Mouse (Mus musculus) ES-CJ7 (cell line): Measurements from ENCODE around the gene Tor2a.

ENCODE experiments used
- DNase-seq: peaks from one replicate; pipeline ENCODE4 v3.0.0; 2011; ENCODE audit warnings: low read depth, low spot score

Tor2a gene

DNA sequence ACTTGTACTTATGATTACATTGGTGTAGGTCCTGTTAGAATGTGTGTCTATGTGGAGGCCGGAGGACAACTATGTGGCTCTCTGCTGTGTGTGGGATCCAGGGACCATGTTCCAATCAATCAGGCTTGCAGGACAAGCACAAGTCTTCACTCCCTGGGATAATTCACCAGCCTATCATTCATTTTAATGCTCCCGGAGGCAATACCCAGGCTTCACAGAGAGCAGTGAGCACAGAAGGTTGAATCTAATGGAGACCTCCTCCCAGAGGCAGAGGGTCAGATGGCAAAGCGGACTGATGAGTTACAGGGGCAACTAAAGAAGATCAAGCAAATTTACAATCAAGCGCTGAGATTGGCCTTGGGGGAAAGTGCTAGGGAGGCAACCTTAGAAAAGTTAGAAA is 27.5 kb upstream of the Tor2a start:
- no peak for DNase-seq

DNA sequence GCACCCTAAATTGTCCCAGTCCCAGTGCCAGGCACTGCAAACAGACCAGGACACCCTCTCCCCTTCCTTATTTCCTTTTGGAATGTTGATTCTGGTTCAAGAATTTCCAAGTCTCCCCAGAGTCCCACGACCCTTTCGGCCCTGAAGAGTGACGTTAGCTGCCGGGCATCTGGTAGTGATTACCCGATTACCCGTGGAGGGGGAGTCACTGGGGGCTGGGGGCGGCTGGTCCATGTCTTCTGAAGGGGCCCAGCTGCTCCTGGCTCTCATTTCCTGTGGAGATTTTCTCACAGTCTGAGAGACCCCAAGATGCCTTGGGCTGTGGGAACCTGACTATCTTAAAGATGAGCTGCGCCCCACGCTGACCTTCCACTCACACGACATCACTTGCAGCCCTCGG is 26.2 kb upstream of the Tor2a start:
- DNase-seq, result no peak

DNA sequence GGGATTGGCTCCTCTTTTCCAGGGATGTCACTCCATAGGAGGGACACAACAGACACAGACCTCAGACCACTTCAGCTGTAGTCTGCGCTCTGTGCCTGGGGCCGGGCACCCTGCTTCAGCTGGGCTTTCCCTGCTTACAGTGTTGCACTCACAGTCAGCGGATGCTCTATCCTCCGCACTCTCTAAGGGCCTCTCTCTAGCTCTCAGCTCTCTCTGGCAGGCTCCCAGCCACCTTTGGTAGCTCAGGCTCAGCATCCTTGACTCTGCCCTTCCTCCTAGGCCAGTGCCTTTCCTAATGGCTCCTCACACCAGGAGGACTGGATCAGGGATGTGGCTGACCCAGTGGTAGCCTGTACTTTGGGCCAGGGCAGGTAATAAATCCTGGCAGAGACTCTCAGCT is 25.1 kb upstream of the Tor2a start:
- no peak for DNase-seq

DNA sequence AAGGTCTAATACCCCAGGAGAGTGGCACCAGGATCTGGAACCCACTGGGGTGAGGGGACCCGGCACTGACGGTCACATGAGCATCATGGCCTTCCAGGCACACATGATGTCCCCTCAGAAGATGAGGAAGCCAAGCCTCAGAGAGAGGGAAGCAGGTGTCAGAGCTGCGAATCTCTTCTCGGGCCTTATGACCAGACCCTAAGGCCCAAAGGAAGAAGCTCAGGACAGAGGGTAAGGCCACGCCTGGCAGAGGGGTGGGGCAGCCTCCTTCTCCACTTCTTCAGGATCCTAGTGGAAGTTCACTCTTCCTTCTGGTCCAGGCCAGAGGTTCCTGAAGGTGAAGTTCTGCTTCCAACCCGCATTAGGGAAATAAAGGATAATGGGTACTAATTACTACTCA is 24.3 kb upstream of the Tor2a start:
- DNase-seq, result no peak

- peak; percentile 28 for DNase-seq
These were observed 22.6 kb upstream of the Tor2a start for GRCm38 (mm10) chr2:32734480-32734879.

GRCm38 (mm10) chr2:32734933-32735332 is 22.1 kb upstream of the Tor2a start:
- DNase-seq, result no peak

- no peak for DNase-seq
These were observed 20.7 kb upstream of the Tor2a start for GRCm38 (mm10) chr2:32736306-32736829.

GRCm38 (mm10) chr2:32737008-32737407 is 20.0 kb upstream of the Tor2a start:
- DNase-seq, result no peak

DNA sequence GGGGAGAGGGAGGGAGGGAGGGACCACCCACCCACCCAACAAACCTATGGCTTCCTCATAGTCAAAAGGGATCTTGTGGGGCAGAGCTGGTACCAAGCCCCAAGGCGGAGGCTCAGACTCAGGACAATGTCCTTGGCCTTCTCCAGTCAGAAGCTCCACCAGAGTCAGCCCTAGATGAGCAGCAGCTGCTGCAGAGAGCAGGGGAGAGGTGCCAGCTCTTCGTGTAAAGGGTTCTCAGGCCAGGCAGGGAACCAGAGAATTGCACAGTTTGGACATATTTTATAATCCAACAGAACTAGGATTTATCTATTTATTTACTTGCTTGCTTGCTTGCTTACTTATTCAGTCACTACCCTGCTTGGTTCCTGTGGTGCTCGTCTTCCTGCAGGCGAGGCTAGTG is 17.7 kb upstream of the Tor2a start:
- DNase-seq, result no peak

- no peak for DNase-seq
These were observed 16.1 kb upstream of the Tor2a start, which contains the start of gene 6330409D20Rik for GRCm38 (mm10) chr2:32740916-32741272. 6330409D20Rik (minus strand) TSS chr2:32741016.

DNA sequence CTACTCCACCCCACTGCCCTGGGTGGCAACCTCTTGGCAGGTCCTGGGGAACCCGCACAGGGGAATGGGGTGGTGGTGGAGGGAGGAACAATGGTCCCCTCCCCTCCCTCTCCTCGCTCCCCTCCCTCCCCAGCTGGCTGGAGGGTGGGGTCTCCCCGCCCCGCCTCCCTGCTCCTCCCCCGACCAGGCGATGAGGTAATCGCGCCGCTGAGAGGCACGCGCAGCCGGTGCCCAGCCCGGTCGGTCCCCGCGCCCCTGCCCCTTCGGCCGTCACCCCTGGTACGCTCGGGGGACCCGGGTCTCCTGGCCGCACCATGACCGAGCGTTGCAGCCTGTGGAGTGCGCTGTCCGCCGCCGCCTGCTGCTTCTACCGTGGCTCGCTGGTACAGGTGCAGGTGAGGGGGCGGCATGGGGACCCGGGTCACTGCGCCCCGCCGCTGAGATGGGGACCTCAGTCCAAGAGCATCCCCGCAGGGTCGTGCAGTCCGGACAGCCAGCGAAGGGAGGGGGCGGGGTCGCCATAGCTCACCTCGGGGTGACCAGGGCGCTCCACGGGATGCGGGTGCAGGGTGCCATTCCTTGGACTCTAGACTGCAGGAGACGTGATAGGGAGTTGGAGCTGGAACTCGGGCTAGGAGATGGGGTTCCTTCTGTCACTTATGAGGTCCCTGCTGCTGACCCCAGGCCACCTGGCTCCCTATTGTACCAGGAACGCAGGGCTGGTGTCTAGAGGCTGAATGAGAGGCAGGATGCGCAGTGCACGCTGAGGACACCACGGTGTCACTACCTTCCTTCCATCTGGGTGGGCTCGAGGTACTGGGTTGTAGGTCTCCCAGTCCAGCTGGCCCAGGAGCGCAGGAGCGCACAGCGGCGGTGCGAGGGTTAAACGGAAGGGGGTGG is 15.5 kb upstream of the Tor2a start:
- DNase-seq, result peak; percentile 28

GRCm38 (mm10) chr2:32742173-32742531 is 14.9 kb upstream of the Tor2a start:
- DNase-seq, result peak; percentile 45

DNA sequence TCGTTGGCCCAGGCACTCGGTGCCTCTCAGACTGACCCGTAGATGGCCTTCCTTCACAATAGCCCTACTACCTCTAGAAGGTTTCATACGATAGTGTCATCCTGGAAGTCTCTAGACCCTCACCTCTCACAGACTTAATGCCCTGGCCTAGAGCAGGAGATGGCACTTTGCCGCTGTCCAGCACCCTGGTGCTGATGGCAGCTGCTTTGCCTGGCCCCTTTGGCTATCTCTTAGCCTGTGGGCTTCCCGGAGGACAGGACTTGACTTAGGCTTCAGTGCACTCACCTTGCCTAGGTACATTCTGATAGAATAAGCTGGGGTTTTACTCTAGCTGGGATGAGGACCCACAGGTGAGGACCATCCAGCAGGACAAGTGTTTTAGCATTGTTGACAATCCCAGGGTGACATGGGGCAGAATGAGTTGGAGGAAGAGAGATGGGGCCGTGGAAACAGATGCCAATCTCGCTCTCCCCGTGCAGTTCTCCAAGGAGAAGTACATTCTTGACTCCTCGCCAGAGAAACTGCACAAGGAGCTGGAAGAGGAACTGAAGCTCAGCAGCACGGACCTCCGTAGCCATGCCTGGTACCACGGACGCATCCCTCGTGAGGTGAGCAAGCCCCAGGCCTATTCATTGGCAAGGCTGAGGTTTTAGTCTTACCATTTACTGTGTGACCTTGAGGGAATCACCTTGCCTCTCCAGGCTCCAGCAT is 12.6 kb upstream of the Tor2a start:
- no peak for DNase-seq

- no peak for DNase-seq
These were observed 8.0 kb upstream of the Tor2a start for GRCm38 (mm10) chr2:32749082-32749481.

DNA sequence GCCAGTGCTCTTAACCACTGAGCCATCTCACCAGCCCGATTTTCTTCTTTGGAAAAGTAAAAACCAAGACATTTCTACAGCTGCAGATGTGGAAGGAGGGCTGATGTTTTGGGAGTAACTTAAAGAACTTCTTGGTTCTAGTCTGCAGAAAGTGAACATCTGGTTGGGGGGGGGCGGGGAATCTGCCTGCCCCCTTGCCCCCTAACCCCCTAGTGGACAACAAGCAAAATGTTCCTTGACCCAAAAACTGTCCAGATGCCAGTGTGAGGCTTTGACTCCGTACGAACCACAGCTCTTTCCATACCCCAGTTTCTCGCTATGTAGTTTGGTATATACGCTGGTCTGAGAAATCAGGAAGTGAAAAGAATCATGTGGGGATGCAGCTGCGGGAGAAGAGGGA is 6.8 kb upstream of the Tor2a start:
- peak; percentile 31 for DNase-seq

DNA sequence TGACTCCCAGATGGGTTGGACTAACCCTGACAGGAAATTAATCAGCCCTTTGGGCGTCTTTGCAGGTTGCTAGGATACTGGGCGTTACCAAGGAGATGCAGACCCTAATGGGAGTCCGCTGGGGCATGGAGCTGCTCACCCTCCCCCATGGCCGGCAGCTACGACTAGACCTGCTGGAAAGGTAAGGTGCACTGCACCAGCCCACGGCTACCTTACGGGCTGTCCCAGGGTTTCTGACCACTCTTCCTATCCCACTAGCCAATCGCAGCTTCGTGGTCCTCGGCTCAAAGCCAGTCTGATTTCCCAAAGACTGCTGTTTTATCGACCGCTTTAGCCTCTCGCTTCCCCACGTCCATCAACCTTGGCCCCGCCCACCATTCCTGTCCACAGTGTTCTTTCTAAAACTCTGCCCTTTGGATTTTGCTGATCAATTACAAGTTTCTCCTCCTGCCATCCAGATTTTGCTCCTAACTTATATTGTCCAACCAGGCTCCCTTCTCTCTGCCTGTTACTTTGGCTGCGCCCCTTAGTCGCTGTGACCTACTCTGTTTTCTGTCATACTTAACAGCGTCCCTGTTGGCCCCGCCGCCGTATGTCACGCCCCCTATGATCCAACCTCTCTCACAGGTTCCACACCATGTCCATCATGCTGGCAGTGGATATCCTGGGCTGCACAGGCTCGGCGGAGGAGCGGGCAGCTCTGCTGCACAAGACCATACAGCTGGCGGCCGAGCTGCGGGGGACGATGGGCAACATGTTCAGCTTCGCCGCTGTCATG is 6.0 kb upstream of the Tor2a start:
- DNase-seq, result peak; percentile 76

DNA sequence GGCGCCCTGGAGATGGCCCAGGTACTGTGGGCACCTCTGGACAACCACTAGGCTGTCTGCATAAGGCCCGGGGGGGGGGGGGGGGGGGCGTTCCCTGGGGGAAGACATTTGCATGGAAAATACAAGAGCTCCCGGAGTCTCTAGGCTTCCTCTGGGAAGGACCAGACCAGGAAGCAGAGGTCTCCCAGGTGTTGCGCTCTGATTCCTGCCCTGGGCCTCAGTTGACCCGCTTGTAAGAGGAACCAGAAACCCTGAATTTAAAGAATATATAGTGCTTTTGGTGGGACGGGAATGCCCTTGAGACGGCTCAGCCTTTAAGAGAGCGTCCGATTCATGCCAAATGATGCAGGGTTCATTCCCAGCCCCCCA is 5.4 kb upstream of the Tor2a start:
- DNase-seq, result no peak

DNA sequence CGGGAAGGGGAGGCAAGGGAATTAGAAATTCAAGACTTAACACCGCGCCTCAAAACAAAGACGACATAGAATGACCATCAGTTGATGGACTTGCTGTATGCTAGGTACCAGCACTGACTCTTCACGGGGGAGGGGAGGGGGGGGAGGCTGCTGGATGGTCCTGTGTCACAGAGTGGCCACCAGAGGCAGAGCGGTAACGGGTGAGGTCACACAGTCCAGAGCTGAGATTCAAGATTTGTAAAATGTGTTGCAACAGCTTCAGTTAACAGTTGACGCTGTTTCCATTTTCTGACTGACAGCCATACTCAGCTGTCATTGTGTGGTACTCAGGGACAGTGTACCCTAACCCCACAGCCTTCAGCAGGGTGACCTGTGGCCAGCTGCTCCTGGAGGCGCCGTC is 4.9 kb upstream of the Tor2a start:
- no peak for DNase-seq

GRCm38 (mm10) chr2:32756674-32757055 is 369 bp upstream of the Tor2a start:
- no peak for DNase-seq

DNA sequence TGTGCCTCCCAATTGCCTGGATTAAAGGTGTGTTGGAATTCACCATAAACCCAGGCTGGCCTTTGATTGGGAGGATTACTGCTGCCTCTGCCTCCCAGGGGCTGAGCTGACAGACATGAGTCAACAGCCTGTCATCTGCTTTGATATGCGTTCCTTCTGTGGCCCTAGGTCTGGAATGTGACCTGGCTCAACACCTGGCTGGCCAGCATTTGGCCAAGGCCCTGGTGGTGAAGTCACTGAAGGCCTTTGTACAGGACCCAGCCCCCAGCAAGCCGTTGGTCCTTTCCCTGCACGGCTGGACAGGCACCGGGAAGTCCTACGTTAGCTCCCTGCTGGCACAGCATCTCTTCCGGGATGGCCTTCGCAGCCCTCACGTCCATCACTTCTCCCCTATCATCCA is 1.5 kb downstream of the Tor2a start:
- no peak for DNase-seq

GRCm38 (mm10) chr2:32759001-32759400 is 2.0 kb downstream of the Tor2a start:
- no peak for DNase-seq

DNA sequence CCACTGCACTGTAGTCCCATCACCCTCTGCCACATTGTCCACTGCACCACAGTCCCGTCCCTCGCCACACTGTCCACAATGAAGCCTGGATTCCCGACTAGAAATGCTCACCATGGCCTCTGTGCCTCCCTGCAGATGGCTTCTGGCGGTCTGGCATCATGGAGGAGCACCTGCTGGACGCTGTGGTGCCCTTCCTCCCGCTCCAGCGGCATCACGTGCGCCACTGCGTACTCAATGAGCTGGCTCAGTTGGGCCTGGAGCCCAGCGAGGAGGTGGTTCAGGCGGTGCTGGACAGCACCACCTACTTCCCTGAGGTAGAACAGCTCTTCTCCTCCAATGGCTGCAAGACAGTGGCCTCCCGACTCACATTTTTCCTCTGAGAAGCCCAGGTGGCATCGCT is 4.3 kb downstream of the Tor2a start:
- DNase-seq, result no peak
